ENCODE assay signal across 20 mouse cellular contexts in the genomic region with DNA sequence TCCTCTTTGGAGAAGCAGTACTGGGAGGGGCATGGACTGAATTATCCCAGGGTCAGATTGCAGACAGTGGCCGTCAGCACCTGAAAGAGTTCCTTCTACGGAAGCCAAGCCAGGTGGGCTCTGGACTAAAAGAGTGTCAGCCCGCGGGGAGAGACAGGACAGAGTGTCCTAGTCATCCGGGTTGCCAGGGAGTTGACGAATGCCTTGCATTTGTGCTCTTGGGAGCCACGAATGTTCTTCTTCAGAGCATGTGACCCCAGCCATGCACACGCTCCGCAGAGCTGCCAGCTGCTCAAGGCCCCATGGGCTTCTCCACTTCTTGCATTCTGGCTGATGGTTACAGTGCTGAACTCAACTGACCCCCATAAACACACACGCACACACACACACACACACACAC.
DNase-seq lines count a peak whose midpoint lies in the region; ATAC-seq lines count a peak whose summit lies in the region.
"Had no signal": no experiment of that assay in that cellular context is flagged by ENCODE, and none has a peak within 500 bp of the region (broad histone marks: within the 10 kb centered on the region; RNA-seq: fewer than 3 reads in every experiment).

No protein-coding gene starts in this region.

- H3K4me1 ChIP-seq in midbrain, embryonic 13.5 days (replicated peaks) = peaks cover 12% of the 10 kb centered on the region
- peaks cover 18% of the 10 kb centered on the region for H3K4me1 ChIP-seq in midbrain, embryonic 10.5 days
- H3K4me1 ChIP-seq in hindbrain, embryonic 16.5 days (ENCODE audit: control insufficient read depth, insufficient read depth, low read depth, low read length) = peaks cover 4% of the 10 kb centered on the region; the same call in 1 of the 2 replicates
- H3K4me1 ChIP-seq: embryonic facial prominence, embryonic 15.5 days; limb, embryonic 13.5 days; liver, embryonic 15.5 days had no signal

- H3K9ac ChIP-seq in midbrain, embryonic 13.5 days (replicated peaks) = no peak overlapping the region
- H3K9ac ChIP-seq in hindbrain, embryonic 16.5 days (ENCODE audit: low read depth, low read length) = no peak overlapping the region
- H3K9ac ChIP-seq: embryonic facial prominence, embryonic 15.5 days; intestine, embryonic 15.5 days; kidney, embryonic 15.5 days; limb, embryonic 13.5 days; liver, embryonic 15.5 days had no signal

- no peak overlapping the region for H3K4me3 ChIP-seq in midbrain, embryonic 13.5 days (replicated peaks)
- no peak overlapping the region for H3K4me3 ChIP-seq in midbrain, embryonic 10.5 days
- no peak overlapping the region for H3K4me3 ChIP-seq in hindbrain, embryonic 16.5 days (ENCODE audit: low read length)
- H3K4me3 ChIP-seq: embryonic facial prominence, embryonic 15.5 days; forebrain, embryonic 10.5 days; intestine, embryonic 15.5 days; kidney, embryonic 15.5 days; layer of hippocampus, adult 2 months; limb, embryonic 13.5 days; liver, embryonic 15.5 days had no signal

- H3K27me3 ChIP-seq in midbrain, embryonic 13.5 days = no peaks in the 10 kb centered on the region
- H3K27me3 ChIP-seq in midbrain, embryonic 10.5 days (ENCODE audit: low read depth, poor library complexity, severe bottlenecking) = no peaks in the 10 kb centered on the region
- no peaks in the 10 kb centered on the region for H3K27me3 ChIP-seq in hindbrain, embryonic 16.5 days (replicated peaks; ENCODE audit: control insufficient read depth, insufficient read depth, low read length)
- H3K27me3 ChIP-seq: embryonic facial prominence, embryonic 15.5 days; intestine, embryonic 15.5 days; kidney, embryonic 15.5 days; limb, embryonic 13.5 days; liver, embryonic 15.5 days had no signal

- H3K4me2 ChIP-seq in midbrain, embryonic 13.5 days (replicated peaks) = no peak overlapping the region
- no peak overlapping the region for H3K4me2 ChIP-seq in hindbrain, embryonic 16.5 days (ENCODE audit: low read length)
- H3K4me2 ChIP-seq: embryonic facial prominence, embryonic 15.5 days; intestine, embryonic 15.5 days; kidney, embryonic 15.5 days; limb, embryonic 13.5 days; liver, embryonic 15.5 days had no signal

- intact Hi-C loops in heart, postnatal 36 days (cut with DNase I) = no loop called here

- peak; percentile 89 for DNase-seq in heart, adult 11 months
- no peak for DNase-seq in heart, postnatal 36 days
- DNase-seq in midbrain, embryonic 10.5 days (ENCODE audit: low spot score) = no peak
- peak; percentile 60 for DNase-seq in skeletal muscle tissue, adult 2 months (ENCODE audit: low read depth, low spot score)
- DNase-seq in kidney, postnatal 25 days = no peak
- DNase-seq: adrenal gland, postnatal 36 days; B cell, adult 2 months; cerebellum, adult 2 months; heart, postnatal 14 days; lung, postnatal 10 days; right cerebral cortex, postnatal 14 days had no signal

- 75% methylated on average over 10 of the region's 10 CpGs for WGBS in midbrain, embryonic 13.5 days
- 87% methylated on average over 10 of the region's 10 CpGs for WGBS in midbrain, embryonic 10.5 days
- WGBS in hindbrain, embryonic 16.5 days = 42% methylated on average over 10 of the region's 10 CpGs

- H3K36me3 ChIP-seq in midbrain, embryonic 13.5 days = no peaks in the 10 kb centered on the region
- H3K36me3 ChIP-seq in midbrain, embryonic 10.5 days = no peaks in the 10 kb centered on the region
- no peaks in the 10 kb centered on the region for H3K36me3 ChIP-seq in hindbrain, embryonic 16.5 days (ENCODE audit: control insufficient read depth, insufficient read depth, low read length)
- H3K36me3 ChIP-seq: embryonic facial prominence, embryonic 15.5 days; forebrain, embryonic 10.5 days; intestine, embryonic 15.5 days; kidney, embryonic 15.5 days; limb, embryonic 13.5 days; liver, embryonic 15.5 days had no signal

- H3K27ac ChIP-seq in midbrain, embryonic 13.5 days = no peak overlapping the region
- H3K27ac ChIP-seq in midbrain, embryonic 10.5 days (replicated peaks) = no peak overlapping the region
- H3K27ac ChIP-seq in hindbrain, embryonic 16.5 days (ENCODE audit: low read depth, low read length) = no peak overlapping the region
- H3K27ac ChIP-seq: embryonic facial prominence, embryonic 15.5 days; forebrain, embryonic 10.5 days; intestine, embryonic 15.5 days; kidney, embryonic 15.5 days; layer of hippocampus, adult 2 months; limb, embryonic 13.5 days; liver, embryonic 15.5 days had no signal

- ATAC-seq in midbrain, embryonic 13.5 days = 0 out of 2 replicates have a peak, but pooled peaks have one; percentile 28
- 0 out of 2 replicates have a peak, but pooled peaks have one; percentile 13 for ATAC-seq in hindbrain, embryonic 16.5 days

- H3K9me3 ChIP-seq in midbrain, embryonic 13.5 days = no peaks in the 10 kb centered on the region
- no peaks in the 10 kb centered on the region for H3K9me3 ChIP-seq in midbrain, embryonic 10.5 days (replicated peaks)
- H3K9me3 ChIP-seq in hindbrain, embryonic 16.5 days (ENCODE audit: control insufficient read depth, low read length) = no peaks in the 10 kb centered on the region
- H3K9me3 ChIP-seq: embryonic facial prominence, embryonic 15.5 days; forebrain, embryonic 10.5 days; intestine, embryonic 15.5 days; kidney, embryonic 15.5 days; limb, embryonic 13.5 days; liver, embryonic 15.5 days had no signal

Comparison
In these comparisons a context has a peak if more than half of its experiments do, and no peak if none do; other contexts are left out.
1. DNase-seq: peak in heart, adult 11 months (single experiment) and skeletal muscle tissue, adult 2 months (single experiment); none in heart, postnatal 36 days (0 of 2), midbrain, embryonic 10.5 days (single experiment) and kidney, postnatal 25 days (0 of 2).